ENCODE assay signal across 8 mouse cellular contexts in the genomic region with DNA sequence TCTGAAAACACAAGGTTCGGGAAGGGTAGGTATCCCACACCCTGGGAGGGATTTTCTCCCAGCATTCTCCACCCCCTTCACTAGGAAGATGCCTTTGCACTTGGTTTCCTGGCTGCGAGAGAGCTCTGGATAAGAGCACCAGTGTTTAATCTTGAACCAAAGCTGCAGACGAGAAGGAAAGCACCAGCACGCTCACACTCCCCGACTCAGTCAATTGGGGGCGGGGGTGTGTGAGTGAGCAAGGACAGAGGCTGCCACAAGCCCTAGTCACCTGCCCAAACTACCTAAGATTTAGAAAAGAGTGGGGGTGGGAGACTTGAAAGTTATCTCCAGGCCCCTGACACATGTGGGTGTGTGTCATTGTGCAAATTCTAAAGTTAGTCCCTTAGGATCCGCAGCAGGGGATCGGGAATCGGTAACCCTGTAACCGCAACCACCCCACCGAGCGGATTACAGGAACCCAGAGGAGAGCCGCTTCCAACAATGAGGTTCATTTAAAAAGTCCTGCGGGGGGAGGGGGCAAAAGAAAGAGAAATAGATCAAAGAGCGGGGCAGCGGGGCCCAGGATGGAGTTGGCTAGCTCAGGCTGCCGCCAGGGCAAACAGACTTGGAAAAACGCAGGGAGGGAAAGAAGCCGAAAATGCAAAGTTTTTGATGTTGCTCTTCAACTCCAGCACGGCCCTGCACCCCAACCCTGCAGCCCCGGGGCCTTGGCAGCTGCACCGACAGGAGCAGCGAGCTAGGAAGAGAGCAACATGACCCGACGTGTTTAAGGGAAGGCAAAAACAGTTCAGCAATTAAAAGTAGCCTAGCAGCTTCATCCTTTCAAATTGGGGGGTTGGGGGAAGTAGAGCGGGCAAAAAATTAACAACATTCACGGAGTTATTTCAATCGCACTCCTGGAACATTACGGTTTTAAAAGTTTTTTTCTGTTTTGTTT. TPM values are rescaled to one million over a fixed set of nuclear protein-coding genes. Genes with fewer than 3 reads are reported as not detected.
DNase-seq lines count a peak whose midpoint lies in the region; ATAC-seq lines count a peak whose summit lies in the region.

No protein-coding gene starts in this region.

- WGBS in heart, embryonic 16.5 days = under 1% methylated on average over 29 of the region's 29 CpGs
- WGBS in midbrain, embryonic 11.5 days = 0% methylated on average over 29 of the region's 29 CpGs

- peaks cover 9% of the 10 kb centered on the region for H3K36me3 ChIP-seq in heart, embryonic 16.5 days (ENCODE audit: control insufficient read depth, insufficient read depth)
- peaks cover 17% of the 10 kb centered on the region for H3K36me3 ChIP-seq in midbrain, embryonic 11.5 days (ENCODE audit: control insufficient read depth, insufficient read depth, low read length)

- peaks cover 4% of the 10 kb centered on the region; the same call in 1 of the 2 replicates for H3K4me1 ChIP-seq in heart, embryonic 16.5 days (ENCODE audit: control insufficient read depth, insufficient read depth, low read length)
- H3K4me1 ChIP-seq in midbrain, embryonic 11.5 days (ENCODE audit: control insufficient read depth, insufficient read depth, low read length) = peaks cover 16% of the 10 kb centered on the region

- H3K9me3 ChIP-seq in heart, embryonic 16.5 days (replicated peaks; ENCODE audit: control insufficient read depth, low read length) = no peaks in the 10 kb centered on the region
- H3K9me3 ChIP-seq in midbrain, embryonic 11.5 days (ENCODE audit: control insufficient read depth, low read length) = no peaks in the 10 kb centered on the region; the same call in 1 of the 2 replicates

- ATAC-seq in heart, embryonic 16.5 days (replicated peaks; ENCODE audit: extremely low read depth, insufficient read depth, low FRiP score) = no peak
- ATAC-seq in midbrain, embryonic 11.5 days (ENCODE audit: low FRiP score) = no peak

- H3K4me3 ChIP-seq in heart, embryonic 16.5 days (ENCODE audit: low read length) = peak overlapping the region; percentile 70
- H3K4me3 ChIP-seq in midbrain, embryonic 11.5 days (ENCODE audit: low read depth, low read length) = peak overlapping the region; percentile 72

- peak; percentile 97 for DNase-seq in heart, adult 11 months
- no peak for DNase-seq in heart, postnatal 25 days (ENCODE audit: low spot score)
- DNase-seq in embryo, embryonic 9.5 days (ENCODE audit: extremely low spot score) = peak; percentile 67
- peak; percentile 54 to 66 for DNase-seq in kidney, postnatal 36 days
- peak; percentile 95 for DNase-seq in midbrain, embryonic 11.5 days (ENCODE audit: low spot score, missing footprints)
- peak; percentile 73 for DNase-seq in thymus, postnatal 14 days
- DNase-seq in left cerebral cortex, adult 18-20 months (ENCODE audit: low spot score in 2 of 2) = no peak

- no peaks in the 10 kb centered on the region for H3K27me3 ChIP-seq in heart, embryonic 16.5 days (ENCODE audit: control insufficient read depth, insufficient read depth, low read length)
- no peaks in the 10 kb centered on the region for H3K27me3 ChIP-seq in midbrain, embryonic 11.5 days (ENCODE audit: control insufficient read depth, insufficient read depth, low read length)

- H3K4me2 ChIP-seq in heart, embryonic 16.5 days (ENCODE audit: low read depth, low read length) = peak overlapping the region; percentile 85
- peak overlapping the region; percentile 86 for H3K4me2 ChIP-seq in midbrain, embryonic 11.5 days

- peak overlapping the region; percentile 97 for H3K27ac ChIP-seq in heart, embryonic 16.5 days (ENCODE audit: low read length)
- H3K27ac ChIP-seq in midbrain, embryonic 11.5 days (ENCODE audit: low read depth, low read length) = peak overlapping the region; percentile 90

- peak overlapping the region; percentile 90 for H3K9ac ChIP-seq in heart, embryonic 16.5 days (ENCODE audit: low read length)
- H3K9ac ChIP-seq in midbrain, embryonic 11.5 days (ENCODE audit: low read length) = peak overlapping the region; percentile 99

- intact Hi-C loops in heart, postnatal 25 days (cut with DNase I) = loop anchor here (2.0 to 5.0 kb wide), 8 partner anchors 27 to 499 kb away; no protein-coding TSS in a partner anchor

RNA-seq across cellular contexts. Expression of gene Zfp36l1, which starts 1.4 kb away (rescaled TPM):
- total RNA-seq in heart, postnatal 25 days (2021) = 100 to 1,000 TPM in 1 of 2 experiments, 10 to 100 TPM in 1; 96.9 to 110 TPM
- 85.5 and 90.1 TPM in 2 replicates for polyA plus RNA-seq in heart, embryonic 16.5 days (2015; fragmentation: Nextera tagmentation; extraction: Ambion mirVana)
- 149 and 165 TPM in 2 replicates for polyA plus RNA-seq in midbrain, embryonic 11.5 days (2014; fragmentation: Nextera tagmentation; extraction: Ambion mirVana)
- total RNA-seq in left cerebral cortex, adult 18-20 months (2021) = 10 to 100 TPM; 43.0 to 53.8 TPM

Comparison
In these comparisons a context has a peak if more than half of its experiments do, and no peak if none do; other contexts are left out.
1. DNase-seq: peak in heart, adult 11 months (single experiment), embryo, embryonic 9.5 days (single experiment), kidney, postnatal 36 days (2 of 2), midbrain, embryonic 11.5 days (single experiment) and thymus, postnatal 14 days (single experiment); none in heart, postnatal 25 days (single experiment) and left cerebral cortex, adult 18-20 months (0 of 2).